In the genomic region with DNA sequence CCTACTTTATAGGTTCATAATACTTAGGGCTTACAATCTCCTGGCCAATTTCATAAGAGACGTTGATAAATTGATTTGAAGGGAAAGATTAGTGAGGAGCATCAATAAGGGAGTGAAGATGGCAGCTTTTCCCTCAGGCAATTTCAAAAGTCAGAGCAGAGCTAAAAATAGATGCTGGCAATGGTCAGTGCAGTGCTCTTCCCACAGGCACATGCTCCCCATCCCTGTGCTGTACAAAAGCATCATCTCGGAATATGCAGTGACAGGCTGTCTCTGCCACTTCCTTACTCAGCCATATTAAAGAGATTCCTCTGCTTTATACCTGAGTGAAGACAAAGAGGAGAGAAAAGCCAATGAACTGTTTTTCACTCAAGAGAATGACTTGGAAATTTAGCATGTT, we compare ENCODE assay signal across 19 mouse cellular contexts. TPM values are rescaled to one million over a fixed set of nuclear protein-coding genes. Genes with fewer than 3 reads are reported as not detected.
DNase-seq lines count a peak whose midpoint lies in the region; ATAC-seq and TF ChIP-seq lines count a peak whose summit lies in the region.
"Had no signal": no experiment of that assay in that cellular context is flagged by ENCODE, and none has a peak within 500 bp of the region (broad histone marks: within the 10 kb centered on the region; RNA-seq: fewer than 3 reads in every experiment).

No protein-coding gene starts in this region.

- H3K4me3 ChIP-seq in midbrain, embryonic 16.5 days (ENCODE audit: low read depth, low read length): no peak overlapping the region
- no peak overlapping the region for H3K4me3 ChIP-seq in stomach, postnatal 0 days (ENCODE audit: low read depth, low read length)
- H3K4me3 ChIP-seq: embryonic facial prominence, embryonic 13.5 days; limb, embryonic 10.5 days had no signal

- 31% methylated on average over 2 of the region's 2 CpGs for WGBS in midbrain, embryonic 16.5 days
- WGBS in stomach, postnatal 0 days: 66% methylated on average over 2 of the region's 2 CpGs

- peak; percentile 85 for ATAC-seq in midbrain, embryonic 16.5 days
- ATAC-seq in stomach, postnatal 0 days (ENCODE audit: low FRiP score, low TSS enrichment): no peak
- ATAC-seq: CD4-positive, CD25-positive, alpha-beta regulatory T cell, adult 4 months had no signal

- peaks cover 4% of the 10 kb centered on the region; the same call in 1 of the 2 replicates for H3K4me1 ChIP-seq in midbrain, embryonic 16.5 days (ENCODE audit: control insufficient read depth, insufficient read depth, low read length)
- no peaks in the 10 kb centered on the region for H3K4me1 ChIP-seq in stomach, postnatal 0 days (replicated peaks; ENCODE audit: control insufficient read depth, insufficient read depth)
- H3K4me1 ChIP-seq: embryonic facial prominence, embryonic 13.5 days; limb, embryonic 10.5 days had no signal

- H3K9me3 ChIP-seq in midbrain, embryonic 16.5 days (replicated peaks; ENCODE audit: control insufficient read depth, low read length, poor library complexity, severe bottlenecking): no peaks in the 10 kb centered on the region
- H3K9me3 ChIP-seq in stomach, postnatal 0 days (ENCODE audit: control insufficient read depth, low read length): no peaks in the 10 kb centered on the region
- H3K9me3 ChIP-seq: embryonic facial prominence, embryonic 13.5 days; G1E; limb, embryonic 10.5 days had no signal

- H3K9ac ChIP-seq in midbrain, embryonic 16.5 days (ENCODE audit: low read depth, low read length): no peak overlapping the region
- H3K9ac ChIP-seq in stomach, postnatal 0 days (ENCODE audit: low read length): no peak overlapping the region
- H3K9ac ChIP-seq: embryonic facial prominence, embryonic 13.5 days had no signal

- H3K27ac ChIP-seq in midbrain, embryonic 16.5 days (ENCODE audit: low read length): no peak overlapping the region
- H3K27ac ChIP-seq in stomach, postnatal 0 days (replicated peaks): no peak overlapping the region
- H3K27ac ChIP-seq: embryonic facial prominence, embryonic 13.5 days; limb, embryonic 10.5 days had no signal

- TF ChIP-seq CTCF in stomach, postnatal 0 days (IDR thresholded peaks at IDR 0.05; ENCODE audit: low read depth): no peak

- H3K27me3 ChIP-seq in midbrain, embryonic 16.5 days (ENCODE audit: control insufficient read depth, insufficient read depth, low read depth, low read length): no peaks in the 10 kb centered on the region
- no peaks in the 10 kb centered on the region for H3K27me3 ChIP-seq in stomach, postnatal 0 days (ENCODE audit: control insufficient read depth, insufficient read depth, low read length)
- H3K27me3 ChIP-seq: embryonic facial prominence, embryonic 13.5 days had no signal

- no peaks in the 10 kb centered on the region for H3K36me3 ChIP-seq in midbrain, embryonic 16.5 days (ENCODE audit: control insufficient read depth, insufficient read depth, low read length)
- no peaks in the 10 kb centered on the region for H3K36me3 ChIP-seq in stomach, postnatal 0 days (ENCODE audit: control insufficient read depth, insufficient read depth, low read length)
- H3K36me3 ChIP-seq: embryonic facial prominence, embryonic 13.5 days; G1E; limb, embryonic 10.5 days had no signal

- peak; percentile 92 for DNase-seq in brain, adult 2 months (ENCODE audit: low read depth, low spot score)
- DNase-seq in cerebellum, adult 11 months: peak; percentile 38
- DNase-seq in cerebellum, postnatal 14 days: peak; percentile 50 to 75
- DNase-seq in frontal cortex, postnatal 10 days (ENCODE audit: low spot score in 2 of 2): no peak
- DNase-seq in stomach, postnatal 0 days (ENCODE audit: low spot score): no peak
- DNase-seq in right cerebral cortex, postnatal 36 days (ENCODE audit: low spot score in 2 of 2): no peak
- DNase-seq: gastrocnemius, postnatal 10 days; heart, adult 18-20 months; layer of hippocampus, postnatal 36 days; lung, adult 2 months; lung, postnatal 36 days; spleen, adult 18-20 months had no signal

- H3K4me2 ChIP-seq in midbrain, embryonic 16.5 days (ENCODE audit: low read length): no peak overlapping the region
- H3K4me2 ChIP-seq in stomach, postnatal 0 days (replicated peaks; ENCODE audit: low read depth): no peak overlapping the region
- H3K4me2 ChIP-seq: embryonic facial prominence, embryonic 13.5 days; liver, embryonic 11.5 days had no signal

- no peak for TF ChIP-seq EP300 in stomach, postnatal 0 days (optimal IDR thresholded peaks at IDR 0.05)

RNA-seq across cellular contexts. Expression of a gene that starts 36.0 kb away (rescaled TPM):
- polyA plus RNA-seq in midbrain, embryonic 16.5 days (2015; fragmentation: Nextera tagmentation; extraction: Ambion mirVana): 97.3 and 104 TPM in 2 replicates
- polyA plus RNA-seq in stomach, postnatal 0 days (2015; fragmentation: Nextera tagmentation; extraction: Ambion mirVana): 2.2 and 2.7 TPM in 2 replicates
- polyA plus RNA-seq: G1E; thymus, postnatal 0 days had no signal

Comparison
In these comparisons a context has a peak if more than half of its experiments do, and no peak if none do; other contexts are left out.
1. DNase-seq: peak in brain, adult 2 months (single experiment), cerebellum, adult 11 months (single experiment) and cerebellum, postnatal 14 days (2 of 2); none in frontal cortex, postnatal 10 days (0 of 2), stomach, postnatal 0 days (single experiment) and right cerebral cortex, postnatal 36 days (0 of 2).
2. RNA of a gene that starts 36.0 kb away (polyA plus RNA-seq): 97.3 to 104 TPM in midbrain, embryonic 16.5 days; 2.2 to 2.7 TPM in stomach, postnatal 0 days; every median in the first group is over 10 times any median in the second.